Mouse (Mus musculus): ENCODE data around the gene Cd70. TPM values are rescaled to one million over a fixed set of nuclear protein-coding genes. Genes with fewer than 3 reads are reported as not detected.
A peak's percentile ranks its signal among the peaks of the same experiment; 100 is the strongest.

Gene Cd70
- total and polyA plus RNA-seq, 3 experiments = not detected

- no peaks in the 10 kb centered on the region for H3K36me3 ChIP-seq (replicated peaks)
- no peaks in the 10 kb centered on the region for H3K9me3 ChIP-seq (replicated peaks)
- H3K4me3 ChIP-seq (ENCODE audit: low read depth, low read length) = no peak overlapping the region
- no peak for TF ChIP-seq CTCF (IDR thresholded peaks at IDR 0.05; ENCODE audit: low read depth, low read length)
- peak; percentile 68 for TF ChIP-seq TAL1 (conservative IDR thresholded peaks at IDR 0.05; ENCODE audit: low read depth, low read length)
- ATAC-seq (ENCODE audit: extremely low read depth, insufficient number of reproducible peaks, low FRiP score, poor library complexity, severe bottlenecking) = peak; percentile 73
- peak; percentile 30 for DNase-seq (ENCODE audit: low spot score)
- H3K4me1 ChIP-seq (ENCODE audit: insufficient read depth, low read depth, low read length) = peaks cover 64% of the 10 kb centered on the region
- H3K27me3 ChIP-seq (ENCODE audit: insufficient read depth, low read length) = no peaks in the 10 kb centered on the region
Observed at GRCm38 (mm10) chr17:57170616-57171260, 21.2 kb upstream of the Cd70 start.

DNA sequence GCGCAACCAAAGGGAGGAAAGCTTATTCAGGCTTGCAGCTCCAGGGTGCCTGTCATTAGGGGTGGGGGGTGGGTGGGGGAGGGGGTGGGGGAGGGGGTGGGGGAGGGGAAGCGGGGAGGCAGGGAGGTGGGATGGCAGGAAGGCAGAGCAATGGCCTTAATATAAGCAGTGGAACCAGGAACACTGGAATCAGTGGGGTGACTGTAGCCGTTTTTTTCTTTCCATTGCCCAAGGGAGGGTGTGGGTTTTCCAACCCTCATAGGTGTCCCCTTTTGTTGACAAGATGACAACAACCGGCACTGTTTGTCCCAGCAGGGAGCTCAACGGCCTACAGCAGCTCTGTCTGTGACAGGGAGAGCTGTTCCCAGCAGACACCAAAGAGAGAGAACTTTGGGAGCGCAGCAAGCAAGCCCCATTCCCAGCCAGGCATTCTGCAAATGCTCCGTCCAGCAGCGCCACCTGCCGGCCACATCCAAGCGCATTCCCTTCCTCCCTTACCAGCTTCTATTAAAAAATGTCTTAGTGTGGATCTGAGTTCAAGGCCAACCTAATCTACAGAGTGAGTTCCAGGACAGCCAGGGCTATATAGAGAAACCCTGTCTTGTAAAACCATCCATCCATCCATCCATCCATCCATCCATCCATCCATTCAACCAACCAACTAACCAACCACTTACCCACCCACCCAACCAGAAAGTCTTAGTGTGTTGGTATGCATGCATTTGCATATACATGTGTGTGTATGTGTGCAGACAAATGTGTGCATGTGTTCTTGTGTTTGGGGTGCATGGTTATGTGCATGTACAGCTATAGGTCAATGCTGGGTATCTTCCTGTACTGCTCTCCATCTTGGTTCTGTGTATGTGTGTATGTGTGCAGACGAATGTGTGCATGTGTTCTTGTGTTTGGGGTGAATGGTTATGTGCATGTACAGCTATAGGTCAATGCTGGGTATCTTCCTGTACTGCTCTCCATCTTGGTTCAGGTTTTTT is 17.5 kb upstream of the Cd70 start:
- ATAC-seq (ENCODE audit: extremely low read depth, insufficient number of reproducible peaks, low FRiP score, poor library complexity, severe bottlenecking) (no peak), DNase-seq (ENCODE audit: low spot score) (peak; percentile 55)
- Histone ChIP-seq H3K4me1 (ENCODE audit: insufficient read depth, low read depth, low read length) (peaks cover 75% of the 10 kb centered on the region), H3K9me3 (replicated peaks) (no peaks in the 10 kb centered on the region), H3K4me3 (ENCODE audit: low read depth, low read length) (peak overlapping the region; percentile 27; the same call in 1 of the 2 replicates), H3K27me3 (ENCODE audit: insufficient read depth, low read length) (no peaks in the 10 kb centered on the region), H3K36me3 (replicated peaks) (no peaks in the 10 kb centered on the region)
- TF ChIP-seq GATA1 (IDR thresholded peaks at IDR 0.05; ENCODE audit: borderline replicate concordance, low read length) = no peak
- TF ChIP-seq POLR2AphosphoS5 (IDR thresholded peaks at IDR 0.05; ENCODE audit: insufficient replicate concordance, low read depth, low read length) = no peak
- TF ChIP-seq TAL1 (conservative IDR thresholded peaks at IDR 0.05; ENCODE audit: low read depth, low read length) = no peak
- no peak for TF ChIP-seq GATA2 (IDR thresholded peaks at IDR 0.05; ENCODE audit: borderline replicate concordance, low read depth, low read length)
- TF ChIP-seq CTCF (IDR thresholded peaks at IDR 0.05; ENCODE audit: low read depth, low read length) = peak; percentile 88

- TF ChIP-seq GATA1 (IDR thresholded peaks at IDR 0.05; ENCODE audit: borderline replicate concordance, low read length) (no peak), GATA2 (IDR thresholded peaks at IDR 0.05; ENCODE audit: borderline replicate concordance, low read depth, low read length) (no peak), POLR2AphosphoS5 (IDR thresholded peaks at IDR 0.05; ENCODE audit: insufficient replicate concordance, low read depth, low read length) (no peak), CTCF (IDR thresholded peaks at IDR 0.05; ENCODE audit: low read depth, low read length) (no peak), TAL1 (conservative IDR thresholded peaks at IDR 0.05; ENCODE audit: low read depth, low read length) (no peak)
- Histone ChIP-seq H3K36me3 (replicated peaks) (no peaks in the 10 kb centered on the region), H3K27me3 (ENCODE audit: insufficient read depth, low read length) (peaks cover 23% of the 10 kb centered on the region), H3K4me3 (ENCODE audit: low read depth, low read length) (no peak overlapping the region), H3K9me3 (replicated peaks) (peaks cover 10% of the 10 kb centered on the region), H3K4me1 (ENCODE audit: insufficient read depth, low read depth, low read length) (peaks cover 12% of the 10 kb centered on the region)
- ATAC-seq (ENCODE audit: extremely low read depth, insufficient number of reproducible peaks, low FRiP score, poor library complexity, severe bottlenecking) = no peak
- no peak for DNase-seq (ENCODE audit: low spot score)
Observed at GRCm38 (mm10) chr17:57153787-57154186, 4.2 kb upstream of the Cd70 start.

GRCm38 (mm10) chr17:57153006-57153405 is 3.4 kb upstream of the Cd70 start:
- no peak for ATAC-seq (ENCODE audit: extremely low read depth, insufficient number of reproducible peaks, low FRiP score, poor library complexity, severe bottlenecking)
- Histone ChIP-seq H3K27me3 (ENCODE audit: insufficient read depth, low read length) (peaks cover 31% of the 10 kb centered on the region), H3K9me3 (replicated peaks) (peaks cover 10% of the 10 kb centered on the region), H3K4me1 (ENCODE audit: insufficient read depth, low read depth, low read length) (peaks cover 14% of the 10 kb centered on the region), H3K36me3 (replicated peaks) (no peaks in the 10 kb centered on the region), H3K4me3 (ENCODE audit: low read depth, low read length) (no peak overlapping the region)
- TF ChIP-seq POLR2AphosphoS5 (IDR thresholded peaks at IDR 0.05; ENCODE audit: insufficient replicate concordance, low read depth, low read length) = no peak
- no peak for TF ChIP-seq CTCF (IDR thresholded peaks at IDR 0.05; ENCODE audit: low read depth, low read length)
- no peak for TF ChIP-seq GATA1 (IDR thresholded peaks at IDR 0.05; ENCODE audit: borderline replicate concordance, low read length)
- no peak for TF ChIP-seq TAL1 (conservative IDR thresholded peaks at IDR 0.05; ENCODE audit: low read depth, low read length)
- TF ChIP-seq GATA2 (IDR thresholded peaks at IDR 0.05; ENCODE audit: borderline replicate concordance, low read depth, low read length) = no peak
- DNase-seq (ENCODE audit: low spot score) = no peak

- no peak for ATAC-seq (ENCODE audit: extremely low read depth, insufficient number of reproducible peaks, low FRiP score, poor library complexity, severe bottlenecking)
- Histone ChIP-seq H3K27me3 (ENCODE audit: insufficient read depth, low read length) (peaks cover 38% of the 10 kb centered on the region), H3K4me1 (ENCODE audit: insufficient read depth, low read depth, low read length) (peaks cover 14% of the 10 kb centered on the region; the same call in 1 of the 2 replicates), H3K9me3 (replicated peaks) (peaks cover 10% of the 10 kb centered on the region), H3K4me3 (ENCODE audit: low read depth, low read length) (no peak overlapping the region), H3K36me3 (replicated peaks) (no peaks in the 10 kb centered on the region)
- TF ChIP-seq GATA1 (IDR thresholded peaks at IDR 0.05; ENCODE audit: borderline replicate concordance, low read length) = no peak
- no peak for TF ChIP-seq POLR2AphosphoS5 (IDR thresholded peaks at IDR 0.05; ENCODE audit: insufficient replicate concordance, low read depth, low read length)
- no peak for TF ChIP-seq CTCF (IDR thresholded peaks at IDR 0.05; ENCODE audit: low read depth, low read length)
- no peak for TF ChIP-seq TAL1 (conservative IDR thresholded peaks at IDR 0.05; ENCODE audit: low read depth, low read length)
- no peak for TF ChIP-seq GATA2 (IDR thresholded peaks at IDR 0.05; ENCODE audit: borderline replicate concordance, low read depth, low read length)
- DNase-seq (ENCODE audit: low spot score) = no peak
Observed at GRCm38 (mm10) chr17:57148343-57148742, 1.2 kb downstream of the Cd70 start.

DNA sequence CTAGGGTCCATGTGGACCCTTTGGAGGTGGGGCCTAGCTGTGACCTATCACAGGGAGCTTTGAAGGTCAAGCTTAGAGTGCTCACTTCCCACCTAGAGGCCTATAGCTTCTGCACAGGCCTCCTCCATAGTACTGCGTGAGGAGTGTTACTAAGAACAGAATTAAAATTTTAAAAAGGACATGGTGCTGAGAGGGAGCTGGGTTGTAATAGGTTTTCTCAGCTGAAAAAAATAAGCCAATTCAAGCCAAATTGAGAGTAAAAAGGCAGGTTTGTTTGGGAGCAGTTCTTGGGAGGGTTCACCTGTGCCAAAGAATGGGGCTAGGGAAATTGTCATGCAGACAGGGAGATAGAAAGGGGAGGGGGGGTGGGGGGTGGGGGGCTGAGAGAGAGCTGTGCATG is 4.5 kb downstream of the Cd70 start:
- no peak for TF ChIP-seq CTCF (IDR thresholded peaks at IDR 0.05; ENCODE audit: low read depth, low read length)
- Histone ChIP-seq H3K4me3 (ENCODE audit: low read depth, low read length) (no peak overlapping the region), H3K36me3 (replicated peaks) (no peaks in the 10 kb centered on the region), H3K4me1 (ENCODE audit: insufficient read depth, low read depth, low read length) (peaks cover 38% of the 10 kb centered on the region), H3K27me3 (ENCODE audit: insufficient read depth, low read length) (peaks cover 35% of the 10 kb centered on the region), H3K9me3 (replicated peaks) (no peaks in the 10 kb centered on the region)
- DNase-seq (ENCODE audit: low spot score) (no peak), ATAC-seq (ENCODE audit: extremely low read depth, insufficient number of reproducible peaks, low FRiP score, poor library complexity, severe bottlenecking) (no peak)

Measured in G1E (cell line).